Mouse (Mus musculus): ENCODE results near the gene Tespa1. TPM values are rescaled to one million over a fixed set of nuclear protein-coding genes. Genes with fewer than 3 reads are reported as not detected.
"Not testable (repeated sequence)": the region's sequence is repeated elsewhere in the genome, so short reads cannot be mapped to it uniquely, and the experiment has no call there.

Gene Tespa1
- total RNA-seq (2021): under 1 TPM in 1 of 2 experiments, not detected in 1; 0.44 TPM

GRCm38 (mm10) chr10:130322637-130323036 is at the start of gene Tespa1:
Gene Tespa1, plus strand, starts transcription at chr10:130322870.
- no peak for DNase-seq (ENCODE audit: low spot score)
- intact Hi-C loops (cut with DNase I): no loop called here

GRCm38 (mm10) chr10:130275759-130276158 is 46.9 kb upstream of the Tespa1 start:
- no peak for DNase-seq (ENCODE audit: low spot score)
- intact Hi-C loops (cut with DNase I): no loop called here

- intact Hi-C loops (cut with DNase I): no loop called here
- no peak for DNase-seq (ENCODE audit: low spot score)
Observed at GRCm38 (mm10) chr10:130276496-130276895, 46.2 kb upstream of the Tespa1 start.

- intact Hi-C loops (cut with DNase I): no loop called here
- no peak for DNase-seq (ENCODE audit: low spot score)
Observed at GRCm38 (mm10) chr10:130280066-130280465, 42.6 kb upstream of the Tespa1 start, which contains the start of gene Neurod4. Gene Neurod4, minus strand, starts transcription at chr10:130280240.

GRCm38 (mm10) chr10:130281982-130282449 is 40.7 kb upstream of the Tespa1 start:
- intact Hi-C loops (cut with DNase I): no loop called here
- no peak for DNase-seq (ENCODE audit: low spot score)

GRCm38 (mm10) chr10:130287201-130287600 is 35.5 kb upstream of the Tespa1 start:
- DNase-seq (ENCODE audit: low spot score): no peak
- intact Hi-C loops (cut with DNase I): no loop called here

GRCm38 (mm10) chr10:130288007-130288406 is 34.7 kb upstream of the Tespa1 start:
- intact Hi-C loops (cut with DNase I): no loop called here
- DNase-seq (ENCODE audit: low spot score): no peak

- intact Hi-C loops (cut with DNase I): no loop called here
- no peak for DNase-seq (ENCODE audit: low spot score)
Observed at GRCm38 (mm10) chr10:130293741-130294408, 28.8 kb upstream of the Tespa1 start.

- intact Hi-C loops (cut with DNase I); DNase-seq (ENCODE audit: low spot score): not testable (repeated sequence)
Observed at GRCm38 (mm10) chr10:130298748-130299147, 23.9 kb upstream of the Tespa1 start.

GRCm38 (mm10) chr10:130304138-130304537 is 18.5 kb upstream of the Tespa1 start:
- DNase-seq (ENCODE audit: low spot score); intact Hi-C loops (cut with DNase I): not testable (repeated sequence)

GRCm38 (mm10) chr10:130311534-130312227 is 11.0 kb upstream of the Tespa1 start:
- no peak for DNase-seq (ENCODE audit: low spot score)
- intact Hi-C loops (cut with DNase I): no loop called here

GRCm38 (mm10) chr10:130313531-130313930 is 9.1 kb upstream of the Tespa1 start:
- intact Hi-C loops (cut with DNase I): no loop called here
- no peak for DNase-seq (ENCODE audit: low spot score)

- no peak for DNase-seq (ENCODE audit: low spot score)
- intact Hi-C loops (cut with DNase I): no loop called here
Observed at GRCm38 (mm10) chr10:130314110-130314829, 8.4 kb upstream of the Tespa1 start.

- intact Hi-C loops (cut with DNase I): no loop called here
- DNase-seq (ENCODE audit: low spot score): no peak
Observed at GRCm38 (mm10) chr10:130315846-130316245, 6.8 kb upstream of the Tespa1 start.

- intact Hi-C loops (cut with DNase I): no loop called here
Observed at GRCm38 (mm10) chr10:130318720-130319119, 4.0 kb upstream of the Tespa1 start.

GRCm38 (mm10) chr10:130320715-130321114 is 2.0 kb upstream of the Tespa1 start:
- intact Hi-C loops (cut with DNase I): no loop called here
- DNase-seq (ENCODE audit: low spot score): no peak

More at GRCm38 (mm10) chr10:130318720-130319119, 4.0 kb upstream of the Tespa1 start:
- no peak for DNase-seq (ENCODE audit: low spot score)

- no peak for DNase-seq (ENCODE audit: low spot score)
- intact Hi-C loops (cut with DNase I): no loop called here
Observed at GRCm38 (mm10) chr10:130322062-130322461, 608 bp upstream of the Tespa1 start.

GRCm38 (mm10) chr10:130324243-130324642 is 1.6 kb downstream of the Tespa1 start:
- DNase-seq (ENCODE audit: low spot score): no peak
- intact Hi-C loops (cut with DNase I): no loop called here

GRCm38 (mm10) chr10:130330711-130331110 is 8.0 kb downstream of the Tespa1 start:
- intact Hi-C loops (cut with DNase I): no loop called here

GRCm38 (mm10) chr10:130336385-130336784 is 13.7 kb downstream of the Tespa1 start:
- DNase-seq (ENCODE audit: low spot score): no peak

More at GRCm38 (mm10) chr10:130330711-130331110, 8.0 kb downstream of the Tespa1 start:
- DNase-seq (ENCODE audit: low spot score): no peak

More at GRCm38 (mm10) chr10:130336385-130336784, 13.7 kb downstream of the Tespa1 start:
- intact Hi-C loops (cut with DNase I): no loop called here
